Mouse (Mus musculus) kidney, embryonic 14.5 days (tissue): ENCODE measurements around the gene Mdga1. TPM values are rescaled to one million over a fixed set of nuclear protein-coding genes. Genes with fewer than 3 reads are reported as not detected.

Source experiments
- ATAC-seq: fragments of 200-750 bp; cut with Nextera tagmentation; 2 replicates; pipeline ENCODE4 v1.8.0; 2017; ENCODE audit warnings: moderate number of reproducible peaks, mild to moderate bottlenecking, moderate TSS enrichment, moderate library complexity; ENCODE audit not compliant: low FRiP score, low TSS enrichment
- H3K27ac ChIP-seq: fragments of 300-500 bp; sonication (generic); 2 replicates; pipeline ENCODE4 v1.5.1; 2014; ENCODE audit warnings: low read depth, mild to moderate bottlenecking, low read length, moderate library complexity, mixed read lengths
- H3K27me3 ChIP-seq: fragments of 300-500 bp; sonication (generic); 2 replicates; pipeline ENCODE4 v1.6.1; 2014; ENCODE audit warnings: mild to moderate bottlenecking, low read length; ENCODE audit not compliant: control insufficient read depth, insufficient read depth
- H3K36me3 ChIP-seq: fragments of 300-500 bp; sonication (generic); 2 replicates; pipeline ENCODE4 v1.6.1; 2014; ENCODE audit warnings: low read length, mixed read lengths; ENCODE audit not compliant: control insufficient read depth, insufficient read depth
- H3K4me1 ChIP-seq: fragments of 300-500 bp; sonication (generic); 2 replicates; pipeline ENCODE4 v1.6.1; 2014; ENCODE audit warnings: low read length, mixed read lengths; ENCODE audit not compliant: control insufficient read depth, insufficient read depth
- H3K4me2 ChIP-seq: fragments of 300-500 bp; sonication (generic); replicated peaks from 2 replicates; pipeline ENCODE4 v1.6.1; 2014; ENCODE audit warnings: low read depth, mild to moderate bottlenecking, low read length
- H3K4me3 ChIP-seq: fragments of 300-500 bp; sonication (generic); 2 replicates; pipeline ENCODE4 v1.5.1; 2014; ENCODE audit warnings: mild to moderate bottlenecking, low read length
- H3K9ac ChIP-seq: fragments of 300-500 bp; sonication (generic); 2 replicates; pipeline ENCODE4 v1.6.1; 2014; ENCODE audit warnings: low read depth, mild to moderate bottlenecking, low read length, moderate library complexity
- H3K9me3 ChIP-seq: fragments of 300-500 bp; sonication (generic); 2 replicates; pipeline ENCODE4 v1.6.1; 2016; ENCODE audit warnings: low read length; ENCODE audit not compliant: control insufficient read depth
- WGBS: fragments of 180-500 bp; shearing (Covaris S2); extraction: QIAGEN DNeasy Blood & Tissue Kit; methylation state at CpG from one replicate; pipeline ENCODE4 v1.1.7; 2014; 5-methylcytosine and 5-hydroxymethylcytosine counted together
- polyA plus RNA-seq: library from polyadenylated mRNA; unstranded; fragments of >200 nt; fragmentation: Nextera tagmentation; extraction: Ambion mirVana; gene quantifications from 2 replicates; pipeline ENCODE4 v1.2.1, GENCODE M21; 2014

Mdga1 gene
- polyA plus RNA-seq, 1 experiment from 2014 or later = 1.6 TPM

DNA sequence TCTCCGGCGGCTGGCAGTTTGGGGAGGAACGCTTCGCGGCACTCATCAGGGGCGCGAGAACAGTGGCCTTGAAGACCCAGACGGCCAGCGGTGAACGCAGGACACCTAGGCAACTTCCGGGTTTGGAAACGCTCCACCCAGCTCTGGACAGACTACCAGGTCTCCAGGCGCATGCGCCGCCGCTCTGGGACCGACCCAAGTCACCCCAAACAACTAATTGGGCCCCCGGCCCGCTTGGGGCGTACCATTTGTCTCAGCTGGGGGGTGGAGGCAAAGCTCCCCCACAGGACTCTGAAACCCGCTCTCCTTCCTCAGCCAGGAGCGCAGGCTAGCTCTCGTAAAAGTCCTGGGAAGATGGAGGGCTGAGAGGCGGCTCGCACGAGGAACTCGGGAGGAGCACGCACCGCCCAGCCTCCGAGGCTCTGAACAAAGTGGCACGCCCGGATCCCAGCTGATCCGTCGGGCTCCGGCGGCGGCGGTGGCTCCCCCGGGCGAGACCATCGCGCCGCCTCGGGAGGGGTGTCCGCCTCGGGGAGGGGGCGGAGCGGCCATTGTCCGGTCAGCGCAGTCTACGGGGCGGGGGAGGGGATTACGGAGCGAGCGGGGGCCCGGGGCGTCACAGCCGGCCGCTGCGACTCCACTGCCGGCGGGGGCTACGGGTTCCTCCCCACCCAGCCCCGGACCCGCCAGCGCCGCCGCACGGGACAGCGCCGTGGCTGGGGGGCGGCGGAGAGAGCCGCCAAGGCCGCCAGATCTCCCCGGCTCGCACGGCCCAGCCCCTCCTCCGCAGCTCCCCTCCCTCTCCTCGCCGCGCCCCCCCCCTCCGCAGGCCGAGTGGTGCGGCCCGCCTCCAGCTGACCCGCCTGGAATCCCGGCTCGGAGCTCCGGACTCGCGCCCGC is 34.6 kb upstream of the Mdga1 start, which contains the start of gene Zfand3:
Gene Zfand3 (plus strand): TSS at position 531 of the 900 bp plus-strand sequence.
- H3K27me3 ChIP-seq = no peaks in the 10 kb centered on the region
- ATAC-seq = peak; percentile 95
- 1% methylated on average over 75 of the region's 93 CpGs for WGBS

DNA sequence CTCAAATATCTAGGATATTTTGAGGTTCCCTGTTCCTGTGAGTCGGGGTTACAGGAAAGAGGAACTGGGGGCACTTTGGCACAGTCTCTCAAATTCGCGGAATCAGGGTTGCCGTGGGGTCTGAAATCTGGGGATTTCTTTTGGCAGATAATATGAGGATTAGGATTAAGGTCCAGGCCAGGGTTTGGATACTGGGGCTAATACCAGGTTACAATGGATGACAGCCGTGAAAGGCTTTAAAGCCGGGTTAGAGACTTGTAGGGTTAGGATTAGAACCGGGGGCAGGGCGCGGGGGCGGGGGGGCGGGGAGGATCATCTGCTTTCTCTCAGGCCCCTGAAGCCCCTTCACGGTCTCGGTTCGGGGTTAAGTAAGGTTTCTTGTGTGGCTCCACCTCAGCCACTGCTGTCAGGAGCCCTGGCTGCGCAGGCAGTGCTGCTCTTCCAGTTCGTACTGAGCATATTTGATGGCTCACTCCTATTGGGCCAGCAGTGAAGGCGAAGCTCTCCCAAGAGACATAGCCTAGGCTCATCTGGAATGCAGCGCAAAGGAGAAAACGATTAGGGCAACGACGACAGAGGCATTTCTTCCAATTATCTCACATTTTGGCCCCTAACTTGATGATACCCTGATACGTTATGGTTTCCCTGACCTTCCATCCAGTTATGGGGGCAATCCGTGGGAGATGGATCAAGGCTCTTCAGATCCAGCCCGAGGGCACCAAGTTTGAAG is 28.8 kb upstream of the Mdga1 start:
- Histone ChIP-seq H3K4me2 (no peak overlapping the region), H3K4me3 (no peak overlapping the region), H3K27me3 (no peaks in the 10 kb centered on the region), H3K4me1 (peaks cover 5% of the 10 kb centered on the region; the same call in 1 of the 2 replicates), H3K36me3 (no peaks in the 10 kb centered on the region), H3K9me3 (no peaks in the 10 kb centered on the region), H3K27ac (no peak overlapping the region), H3K9ac (no peak overlapping the region)
- ATAC-seq = no peak
- WGBS = 80% methylated on average over 24 of the region's 24 CpGs

More for the DNA sequence above, 34.6 kb upstream of the Mdga1 start, which contains the start of gene Zfand3:
- peak within 1 kb of the TSS; percentile 91 for H3K9ac ChIP-seq
- H3K4me1 ChIP-seq = peaks cover 27% of the 10 kb centered on the region
- H3K4me2 ChIP-seq = peak within 1 kb of the TSS; percentile 77
- H3K27ac ChIP-seq = peak within 1 kb of the TSS; percentile 100
- no peaks in the 10 kb centered on the region for H3K9me3 ChIP-seq
- no peaks in the 10 kb centered on the region for H3K36me3 ChIP-seq
- peak within 1 kb of the TSS; percentile 80 for H3K4me3 ChIP-seq

DNA sequence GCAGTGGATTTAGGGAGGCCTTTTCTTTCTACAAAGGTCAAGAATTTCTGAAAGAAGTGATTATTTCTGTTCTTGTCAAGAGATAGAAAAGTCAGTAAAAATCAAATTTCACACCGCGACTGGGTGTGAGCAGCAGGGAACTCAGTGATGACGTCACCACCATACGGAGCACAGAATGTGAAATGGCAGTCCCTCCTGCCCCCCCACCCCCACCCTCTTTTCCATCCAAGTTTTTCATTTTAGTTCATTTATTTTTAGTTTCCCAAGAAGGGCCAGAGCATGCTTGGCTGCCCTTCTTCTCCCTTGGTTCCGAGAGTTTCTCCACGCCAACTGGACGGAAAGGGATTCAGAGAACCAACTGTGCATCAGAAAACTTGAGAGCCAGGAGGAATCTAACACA is 27.8 kb upstream of the Mdga1 start:
- Histone ChIP-seq H3K4me3 (no peak overlapping the region), H3K9me3 (no peaks in the 10 kb centered on the region), H3K9ac (no peak overlapping the region), H3K27ac (no peak overlapping the region), H3K36me3 (no peaks in the 10 kb centered on the region), H3K27me3 (no peaks in the 10 kb centered on the region), H3K4me2 (no peak overlapping the region), H3K4me1 (no peaks in the 10 kb centered on the region)
- no peak for ATAC-seq
- 78% methylated on average over 7 of the region's 7 CpGs for WGBS

GRCm38 (mm10) chr17:29995986-29996385 is 26.1 kb upstream of the Mdga1 start:
- Histone ChIP-seq H3K9me3 (no peaks in the 10 kb centered on the region), H3K4me2 (no peak overlapping the region), H3K27ac (no peak overlapping the region), H3K4me1 (no peaks in the 10 kb centered on the region), H3K36me3 (no peaks in the 10 kb centered on the region), H3K27me3 (no peaks in the 10 kb centered on the region), H3K4me3 (no peak overlapping the region), H3K9ac (no peak overlapping the region)
- WGBS = 92% methylated on average over 5 of the region's 5 CpGs
- no peak for ATAC-seq

- Histone ChIP-seq H3K4me2 (no peak overlapping the region), H3K9ac (no peak overlapping the region), H3K36me3 (no peaks in the 10 kb centered on the region), H3K4me3 (no peak overlapping the region), H3K27ac (no peak overlapping the region), H3K9me3 (peaks cover 5% of the 10 kb centered on the region; the same call in 1 of the 2 replicates), H3K27me3 (no peaks in the 10 kb centered on the region), H3K4me1 (no peaks in the 10 kb centered on the region)
- no peak for ATAC-seq
- WGBS = 88% methylated on average over 4 of the region's 4 CpGs
Observed at GRCm38 (mm10) chr17:29994459-29994858, 24.6 kb upstream of the Mdga1 start.

- WGBS = 77% methylated on average over 3 of the region's 3 CpGs
- no peak for ATAC-seq
- H3K4me1 ChIP-seq = no peaks in the 10 kb centered on the region
- H3K4me3 ChIP-seq = no peak overlapping the region
- peaks cover 6% of the 10 kb centered on the region; the same call in 1 of the 2 replicates for H3K9me3 ChIP-seq
- no peak overlapping the region for H3K9ac ChIP-seq
- H3K27ac ChIP-seq = no peak overlapping the region
- H3K27me3 ChIP-seq = no peaks in the 10 kb centered on the region
- no peak overlapping the region for H3K4me2 ChIP-seq
- H3K36me3 ChIP-seq = no peaks in the 10 kb centered on the region
Observed at GRCm38 (mm10) chr17:29994011-29994410, 24.1 kb upstream of the Mdga1 start.

- H3K4me1 ChIP-seq = no peaks in the 10 kb centered on the region
- no peak for ATAC-seq
- no peaks in the 10 kb centered on the region for H3K36me3 ChIP-seq
- no peak overlapping the region for H3K27ac ChIP-seq
- no peaks in the 10 kb centered on the region for H3K27me3 ChIP-seq
- no peak overlapping the region for H3K9ac ChIP-seq
- H3K9me3 ChIP-seq = peaks cover 6% of the 10 kb centered on the region; the same call in 1 of the 2 replicates
- 76% methylated on average over 8 of the region's 8 CpGs for WGBS
- H3K4me3 ChIP-seq = no peak overlapping the region
- H3K4me2 ChIP-seq = no peak overlapping the region
Observed at GRCm38 (mm10) chr17:29993488-29993887, 23.6 kb upstream of the Mdga1 start.

DNA sequence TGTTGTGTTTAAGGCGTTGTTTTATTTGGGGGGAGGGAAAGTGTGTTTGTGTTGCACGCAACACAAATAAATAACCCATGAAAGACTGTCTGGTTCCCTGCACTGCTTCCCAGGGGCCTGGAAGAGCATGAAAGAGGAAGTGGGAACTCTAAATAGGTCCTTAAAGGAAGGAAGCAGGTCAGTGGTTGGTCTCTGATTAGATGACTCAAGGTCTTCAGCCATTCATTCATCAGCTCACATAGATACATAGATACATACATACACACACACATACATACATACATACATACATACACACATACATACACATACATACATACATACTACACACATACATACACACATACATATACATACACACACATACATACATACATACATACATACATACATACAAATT is 21.0 kb upstream of the Mdga1 start:
- Histone ChIP-seq H3K4me1 (no peaks in the 10 kb centered on the region), H3K9ac (no peak overlapping the region), H3K4me2 (no peak overlapping the region), H3K27ac (no peak overlapping the region), H3K9me3 (peaks cover 6% of the 10 kb centered on the region; the same call in 1 of the 2 replicates), H3K4me3 (no peak overlapping the region), H3K27me3 (no peaks in the 10 kb centered on the region), H3K36me3 (no peaks in the 10 kb centered on the region)
- 83% methylated on average over 2 of the region's 2 CpGs for WGBS
- no peak for ATAC-seq

DNA sequence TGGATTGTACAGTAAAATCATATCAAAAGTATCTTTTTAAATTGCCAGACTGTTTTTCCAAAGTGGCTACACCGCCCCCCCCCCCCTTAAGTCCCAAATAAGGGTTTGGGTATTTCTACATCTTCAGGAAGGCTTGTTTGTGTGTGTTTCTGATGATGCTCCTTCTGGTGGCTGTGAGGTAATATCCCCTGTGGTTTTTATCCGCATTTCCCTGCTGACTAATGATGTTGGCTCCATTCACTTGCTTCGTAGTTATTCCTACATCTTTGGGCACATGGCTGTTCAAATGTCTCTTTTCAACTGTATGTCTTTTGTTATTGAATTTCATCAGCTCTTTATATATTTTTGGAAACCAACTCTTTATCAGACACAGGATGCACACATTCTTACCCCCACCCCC is 20.2 kb upstream of the Mdga1 start:
- no peaks in the 10 kb centered on the region for H3K36me3 ChIP-seq
- no peak for ATAC-seq
- H3K9me3 ChIP-seq = peaks cover 6% of the 10 kb centered on the region; the same call in 1 of the 2 replicates
- H3K27me3 ChIP-seq = no peaks in the 10 kb centered on the region
- no peaks in the 10 kb centered on the region for H3K4me1 ChIP-seq
- H3K27ac ChIP-seq = no peak overlapping the region
- no peak overlapping the region for H3K4me2 ChIP-seq
- H3K9ac ChIP-seq = no peak overlapping the region
- no peak overlapping the region for H3K4me3 ChIP-seq
- 90% methylated on average over 3 of the region's 3 CpGs for WGBS
